Mouse (Mus musculus) heart, postnatal 0 days (tissue): Measurements from ENCODE around the gene Cdh26.

Experiments used
- CTCF ChIP-seq: IDR thresholded peaks from 2 replicates; pipeline ENCODE4 v1.5.1; 2016; ENCODE audit warnings: antibody characterized with exemption, control low read depth, low read depth
- EP300 ChIP-seq: IDR thresholded peaks from 2 replicates; pipeline ENCODE4 v1.6.1; 2016; ENCODE audit warnings: antibody characterized with exemption, low read depth

DNA sequence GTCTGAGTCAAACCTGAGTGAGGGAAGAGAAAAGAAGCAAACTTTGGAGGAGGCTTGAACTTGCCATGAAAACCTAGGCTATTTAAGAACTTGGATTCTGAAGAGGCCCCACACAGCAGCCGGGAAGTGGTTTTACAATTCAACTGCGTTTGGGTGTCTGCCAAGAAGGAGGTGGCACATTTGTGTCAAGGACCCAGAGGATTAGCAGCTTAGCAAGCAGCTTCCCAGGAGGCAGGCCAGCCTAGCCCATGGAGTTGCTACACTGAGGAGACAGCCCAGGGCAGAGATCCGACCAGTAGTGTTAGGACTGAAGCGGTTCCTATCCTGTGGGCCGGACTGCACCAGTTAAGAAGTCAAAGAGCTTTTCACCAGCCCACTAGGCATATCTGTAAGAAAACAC is 68.1 kb downstream of the Cdh26 start:
- TF ChIP-seq CTCF = no peak
- TF ChIP-seq EP300 = no peak
